Mouse (Mus musculus) small intestine, adult 2 months (tissue): ENCODE results near the gene Cyld.

ENCODE experiments used
- CTCF ChIP-seq: fragments of 200-500 bp; IDR thresholded peaks from 2 replicates; pipeline ENCODE4 v1.5.1; 2012; ENCODE audit warnings: low read depth, mild to moderate bottlenecking, control low read depth, inconsistent platforms, low read length, moderate library complexity, mixed read lengths; ENCODE audit not compliant: insufficient replicate concordance, insufficient read length; ENCODE audit errors: extremely low read depth
- POLR2A ChIP-seq: fragments of 200-500 bp; IDR thresholded peaks from 2 replicates; pipeline ENCODE4 v1.6.1; 2012; ENCODE audit warnings: low read depth, mild to moderate bottlenecking, control low read depth, inconsistent platforms, low read length, moderate library complexity

GRCm38 (mm10) chr8:88701611-88702010 lies 4.8 kb downstream of the Cyld start:
- TF ChIP-seq CTCF (peak; percentile 52; the same call in 1 of the 2 replicates), POLR2A (no peak)
